Mouse (Mus musculus): Measurements from ENCODE around the gene Cntn2. TPM values are rescaled to one million over a fixed set of nuclear protein-coding genes. Genes with fewer than 3 reads are reported as not detected.

The Cntn2 gene
- polyA plus RNA-seq, 1 experiment from 2014 or later, result 0.09 TPM

DNA sequence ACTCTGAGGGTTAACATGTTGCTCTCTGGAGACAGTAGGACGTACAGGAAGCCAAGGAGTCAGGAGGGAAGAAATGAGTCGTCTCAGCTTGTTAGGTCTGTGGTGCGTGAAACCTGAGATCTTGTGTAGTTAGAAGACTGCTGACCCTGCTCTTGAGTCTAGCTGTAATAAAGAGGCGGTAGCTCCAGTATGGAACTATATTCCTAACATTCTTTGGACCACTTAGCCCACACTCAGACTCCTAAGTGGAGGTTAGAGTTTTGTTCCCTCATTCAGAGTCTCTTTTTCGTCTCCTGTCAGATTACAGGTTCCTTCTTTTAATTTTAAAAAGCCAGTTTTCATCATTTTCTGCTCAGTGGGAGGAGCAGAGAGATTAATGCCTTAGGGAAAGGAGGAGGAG is 78.4 kb downstream of the Cntn2 start:
- H3K4me2 ChIP-seq (ENCODE audit: low read depth, low read length), result no peak overlapping the region
- no peak for ATAC-seq (replicated peaks; ENCODE audit: extremely low read depth, insufficient read depth, low FRiP score)
- no peak overlapping the region for H3K9ac ChIP-seq (ENCODE audit: low read length)
- H3K4me3 ChIP-seq (ENCODE audit: low read length), result no peak overlapping the region
- peaks cover 16% of the 10 kb centered on the region for H3K36me3 ChIP-seq (ENCODE audit: control insufficient read depth, insufficient read depth)
- no peaks in the 10 kb centered on the region for H3K9me3 ChIP-seq (replicated peaks; ENCODE audit: control insufficient read depth, low read length)
- H3K27ac ChIP-seq (ENCODE audit: low read length), result no peak overlapping the region
- H3K27me3 ChIP-seq (ENCODE audit: control insufficient read depth, insufficient read depth, low read length), result no peaks in the 10 kb centered on the region
- 70% methylated on average over 5 of the region's 5 CpGs for WGBS
- H3K4me1 ChIP-seq (ENCODE audit: control insufficient read depth, insufficient read depth, low read length), result peaks cover 10% of the 10 kb centered on the region

Other genes starting within 250 kb of the Cntn2 start
- gene Klhdc8a, start 244.6 kb downstream of the Cntn2 start, polyA plus RNA-seq (2015; fragmentation: Nextera tagmentation; extraction: Ambion mirVana), result 0.49 and 0.62 TPM in 2 replicates
- 3.4 and 4.3 TPM in 2 replicates for gene Nuak2, start 227.1 kb downstream of the Cntn2 start, polyA plus RNA-seq (2015; fragmentation: Nextera tagmentation; extraction: Ambion mirVana)
- 10.6 and 11.1 TPM in 2 replicates for gene Tmcc2, start 152.0 kb downstream of the Cntn2 start, polyA plus RNA-seq (2015; fragmentation: Nextera tagmentation; extraction: Ambion mirVana)
- 9.1 and 10.5 TPM in 2 replicates for gene Dstyk, start 125.7 kb downstream of the Cntn2 start, polyA plus RNA-seq (2015; fragmentation: Nextera tagmentation; extraction: Ambion mirVana)
- 31.2 and 32.2 TPM in 2 replicates for gene Rbbp5, start 65.9 kb downstream of the Cntn2 start, polyA plus RNA-seq (2015; fragmentation: Nextera tagmentation; extraction: Ambion mirVana)
- gene Tmem81, start 37.0 kb downstream of the Cntn2 start, polyA plus RNA-seq (2015; fragmentation: Nextera tagmentation; extraction: Ambion mirVana), result 0.76 and 0.80 TPM in 2 replicates
- 0.32 and 0.38 TPM in 2 replicates for gene Nfasc, start 198.5 kb upstream of the Cntn2 start, polyA plus RNA-seq (2015; fragmentation: Nextera tagmentation; extraction: Ambion mirVana)

All from heart, embryonic 16.5 days (tissue).